ENCODE assay signal across 25 mouse cellular contexts in the genomic region with DNA sequence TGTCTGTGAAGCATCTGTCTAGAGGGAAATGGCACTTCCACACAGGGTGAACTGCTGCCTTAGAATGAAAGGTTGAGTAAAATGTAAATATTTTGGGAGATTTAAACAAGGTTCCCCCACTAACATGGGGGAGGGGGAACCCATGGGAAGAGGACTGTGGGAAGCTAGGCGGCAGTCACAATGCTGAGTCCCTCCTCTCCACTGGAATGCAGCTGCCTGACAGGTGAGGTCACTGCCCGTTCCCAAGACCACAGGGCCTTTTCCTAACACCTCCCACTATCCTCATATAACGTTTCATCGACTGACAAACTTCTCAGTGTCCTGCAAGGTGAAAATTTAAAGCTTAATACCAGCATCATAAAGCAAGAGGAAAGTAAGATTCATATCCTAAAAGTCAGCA. TPM values are rescaled to one million over a fixed set of nuclear protein-coding genes. Genes with fewer than 3 reads are reported as not detected.
DNase-seq lines count a peak whose midpoint lies in the region; ATAC-seq and TF ChIP-seq lines count a peak whose summit lies in the region.
"Had no signal": no experiment of that assay in that cellular context is flagged by ENCODE, and none has a peak within 500 bp of the region (broad histone marks: within the 10 kb centered on the region; RNA-seq: fewer than 3 reads in every experiment).

No protein-coding gene starts in this region.

- H3K9ac ChIP-seq in heart, embryonic 13.5 days = 0 out of 2 replicates have a peak overlapping the region, but pooled peaks have one; percentile 3
- H3K9ac ChIP-seq in kidney, postnatal 0 days (ENCODE audit: low read depth, low read length) = no peak overlapping the region
- H3K9ac ChIP-seq: embryonic facial prominence, embryonic 12.5 days; forebrain, postnatal 0 days; hindbrain, embryonic 12.5 days had no signal

- no peak for DNase-seq in heart, adult 18-20 months
- DNase-seq in kidney, postnatal 0 days (ENCODE audit: low spot score) = peak; percentile 28
- no peak for DNase-seq in kidney, postnatal 10 days
- peak; percentile 44 for DNase-seq in lung, postnatal 10 days
- DNase-seq in lung, postnatal 25 days (ENCODE audit: low spot score) = no peak
- no peak for DNase-seq in frontal cortex, adult 2 months (ENCODE audit: extremely low spot score in 1 of 2, low spot score in 1 of 2)
- no peak for DNase-seq in adrenal gland, postnatal 10 days
- DNase-seq: adrenal gland, adult 2 months; cerebellum, adult 18-20 months; cerebellum, postnatal 25 days; forebrain, postnatal 0 days; gastrocnemius, postnatal 25 days; layer of hippocampus, adult 9-11 months had no signal

- H3K27me3 ChIP-seq in heart, embryonic 13.5 days (replicated peaks) = no peaks in the 10 kb centered on the region
- no peaks in the 10 kb centered on the region for H3K27me3 ChIP-seq in kidney, postnatal 0 days (ENCODE audit: insufficient read depth, low read length)
- H3K27me3 ChIP-seq: embryonic facial prominence, embryonic 12.5 days; hindbrain, embryonic 12.5 days; Patski had no signal

- WGBS in heart, embryonic 13.5 days = 24% methylated on average over 4 of the region's 4 CpGs
- 22% methylated on average over 4 of the region's 4 CpGs for WGBS in kidney, postnatal 0 days

- H3K4me3 ChIP-seq in heart, embryonic 13.5 days = no peak overlapping the region
- H3K4me3 ChIP-seq in kidney, postnatal 0 days (replicated peaks; ENCODE audit: low read depth, low read length) = no peak overlapping the region
- H3K4me3 ChIP-seq: embryonic facial prominence, embryonic 12.5 days; hindbrain, embryonic 12.5 days had no signal

- ATAC-seq in heart, embryonic 13.5 days (ENCODE audit: extremely low read depth, insufficient number of reproducible peaks, low FRiP score, low TSS enrichment) = no peak
- no peak; the same call in 1 of the 2 replicates for ATAC-seq in kidney, postnatal 0 days (replicated peaks; ENCODE audit: low FRiP score, low read depth)
- ATAC-seq: forebrain, postnatal 0 days; intestine, postnatal 0 days; midbrain, embryonic 16.5 days; Patski had no signal

- H3K27ac ChIP-seq in heart, embryonic 13.5 days (replicated peaks) = no peak overlapping the region; the same call in 1 of the 2 replicates
- H3K27ac ChIP-seq in kidney, postnatal 0 days = no peak overlapping the region
- H3K27ac ChIP-seq: embryonic facial prominence, embryonic 12.5 days; hindbrain, embryonic 12.5 days; macrophage had no signal

- peaks cover 90% of the 10 kb centered on the region for H3K36me3 ChIP-seq in heart, embryonic 13.5 days
- peaks cover 38% of the 10 kb centered on the region for H3K36me3 ChIP-seq in kidney, postnatal 0 days (ENCODE audit: insufficient read depth, low read length)

- TF ChIP-seq CTCF in kidney, postnatal 0 days (IDR thresholded peaks at IDR 0.05; ENCODE audit: low read depth) = no peak

- no peaks in the 10 kb centered on the region for H3K9me3 ChIP-seq in heart, embryonic 13.5 days
- H3K9me3 ChIP-seq in kidney, postnatal 0 days (replicated peaks; ENCODE audit: low read length) = no peaks in the 10 kb centered on the region
- H3K9me3 ChIP-seq: embryonic facial prominence, embryonic 12.5 days; G1E; hindbrain, embryonic 12.5 days had no signal

- H3K4me1 ChIP-seq in heart, embryonic 13.5 days = peaks cover 11% of the 10 kb centered on the region
- no peaks in the 10 kb centered on the region for H3K4me1 ChIP-seq in kidney, postnatal 0 days (replicated peaks; ENCODE audit: insufficient read depth, low read length)
- H3K4me1 ChIP-seq: hindbrain, embryonic 12.5 days had no signal

- no peak overlapping the region for H3K4me2 ChIP-seq in heart, embryonic 13.5 days
- no peak overlapping the region for H3K4me2 ChIP-seq in kidney, postnatal 0 days (ENCODE audit: low read length)
- H3K4me2 ChIP-seq: embryonic facial prominence, embryonic 12.5 days; hindbrain, embryonic 12.5 days had no signal

RNA-seq across cellular contexts. Expression of gene Stk38, which starts 25.2 kb away (rescaled TPM):
- 68.7 and 71.0 TPM in 2 replicates for polyA plus RNA-seq in heart, embryonic 13.5 days (2015; fragmentation: Nextera tagmentation; extraction: Ambion mirVana)
- 10 to 100 TPM; 22.0 to 28.8 TPM for total RNA-seq in heart, adult 18-20 months (2021)
- polyA plus RNA-seq in kidney, postnatal 0 days (2015; fragmentation: Nextera tagmentation; extraction: Ambion mirVana) = 58.8 and 66.9 TPM in 2 replicates
- 80.7 and 86.2 TPM in 2 replicates for polyA plus RNA-seq in frontal cortex, adult 2 months (2012; rRNA removed)
- total RNA-seq in adrenal gland, postnatal 10 days (2021) = 10 to 100 TPM; 55.0 to 76.8 TPM

RNA-seq across cellular contexts. Expression of gene Kctd20, which starts 30.8 kb away (rescaled TPM):
- 58.1 and 59.9 TPM in 2 replicates for polyA plus RNA-seq in heart, embryonic 13.5 days (2015; fragmentation: Nextera tagmentation; extraction: Ambion mirVana)
- total RNA-seq in heart, adult 18-20 months (2021) = 10 to 100 TPM; 40.9 to 52.6 TPM
- polyA plus RNA-seq in kidney, postnatal 0 days (2015; fragmentation: Nextera tagmentation; extraction: Ambion mirVana) = 54.5 and 58.8 TPM in 2 replicates
- 49.1 and 50.1 TPM in 2 replicates for polyA plus RNA-seq in frontal cortex, adult 2 months (2012; rRNA removed)
- 10 to 100 TPM; 76.1 to 76.7 TPM for total RNA-seq in adrenal gland, postnatal 10 days (2021)

RNA-seq across cellular contexts. Expression of gene Pxt1, which starts 39.0 kb away (rescaled TPM):
- polyA plus RNA-seq in heart, embryonic 13.5 days (2015; fragmentation: Nextera tagmentation; extraction: Ambion mirVana) = 0.19 TPM in 2 replicates
- total RNA-seq in heart, adult 18-20 months (2021) = not detected
- not detected in 2 replicates for polyA plus RNA-seq in kidney, postnatal 0 days (2015; fragmentation: Nextera tagmentation; extraction: Ambion mirVana)
- 0.23 TPM in 1 of 2 replicates, not detected in the other for polyA plus RNA-seq in frontal cortex, adult 2 months (2012; rRNA removed)
- total RNA-seq in adrenal gland, postnatal 10 days (2021) = under 1 TPM; 0.90 to 0.91 TPM
- total RNA-seq: adrenal gland, adult 2 months; forebrain, postnatal 0 days; G1E; gastrocnemius, postnatal 25 days; left cerebral cortex, adult 18-20 months; left cerebral cortex, postnatal 36 days had no signal
- polyA plus RNA-seq: embryonic facial prominence, embryonic 12.5 days; forebrain, postnatal 0 days; hindbrain, embryonic 12.5 days; intestine, postnatal 0 days; macrophage; midbrain, embryonic 16.5 days; neural tube, embryonic 14.5 days; Patski; urinary bladder, adult 2 months had no signal

RNA-seq across cellular contexts. Expression of gene Srsf3, which starts 49.8 kb away (rescaled TPM):
- 321 and 347 TPM in 2 replicates for polyA plus RNA-seq in heart, embryonic 13.5 days (2015; fragmentation: Nextera tagmentation; extraction: Ambion mirVana)
- total RNA-seq in heart, adult 18-20 months (2021) = 10 to 100 TPM; 74.9 to 89.9 TPM
- 456 and 496 TPM in 2 replicates for polyA plus RNA-seq in kidney, postnatal 0 days (2015; fragmentation: Nextera tagmentation; extraction: Ambion mirVana)
- 135 and 141 TPM in 2 replicates for polyA plus RNA-seq in frontal cortex, adult 2 months (2012; rRNA removed)
- 100 to 1,000 TPM; 144 to 193 TPM for total RNA-seq in adrenal gland, postnatal 10 days (2021)

Comparison
In these comparisons a context has a peak if more than half of its experiments do, and no peak if none do; other contexts are left out.
1. DNase-seq: peak in kidney, postnatal 0 days (single experiment) and lung, postnatal 10 days (single experiment); none in heart, adult 18-20 months (0 of 2), kidney, postnatal 10 days (single experiment), lung, postnatal 25 days (single experiment), frontal cortex, adult 2 months (0 of 2) and adrenal gland, postnatal 10 days (single experiment).